Mouse (Mus musculus) left cerebral cortex, adult 11 months (tissue): ENCODE results near the gene 4921501E09Rik.
A peak's percentile ranks its signal among the peaks of the same experiment; 100 is the strongest.
"Not testable (repeated sequence)": the region's sequence is repeated elsewhere in the genome, so short reads cannot be mapped to it uniquely, and the experiment has no call there.

Source experiments
- DNase-seq: peaks from one replicate; pipeline ENCODE4 v3.0.0; 2022; ENCODE audit warnings: low spot score

The 4921501E09Rik gene

GRCm38 (mm10) chr17:33067958-33068357, at the start of gene 4921501E09Rik:
4921501E09Rik (minus strand) TSS chr17:33068058.
- DNase-seq, result no peak

- DNase-seq, result no peak
Observed at GRCm38 (mm10) chr17:33097396-33097795, 29.5 kb upstream of the 4921501E09Rik start.

GRCm38 (mm10) chr17:33092391-33093193, 24.7 kb upstream of the 4921501E09Rik start:
- DNase-seq, result peak; percentile 81

GRCm38 (mm10) chr17:33091630-33092029, 23.8 kb upstream of the 4921501E09Rik start:
- DNase-seq, result no peak

GRCm38 (mm10) chr17:33089220-33089949, 21.5 kb upstream of the 4921501E09Rik start, which contains the start of gene Zfp563:
Zfp563 (plus strand) TSS chr17:33089310.
- DNase-seq, result peak; percentile 89

- no peak for DNase-seq
Observed at GRCm38 (mm10) chr17:33063001-33063400, 4.9 kb downstream of the 4921501E09Rik start.

GRCm38 (mm10) chr17:33058791-33059190, 9.1 kb downstream of the 4921501E09Rik start:
- DNase-seq, result no peak

GRCm38 (mm10) chr17:33032900-33033891, 34.7 kb downstream of the 4921501E09Rik start, which contains the start of gene Zfp763:
Zfp763 (minus strand) TSS chr17:33033402.
- peak; percentile 82 for DNase-seq

GRCm38 (mm10) chr17:33032376-33032775, 35.5 kb downstream of the 4921501E09Rik start:
- DNase-seq, result no peak

- DNase-seq, result not testable (repeated sequence)
Observed at GRCm38 (mm10) chr17:33020434-33020833, 47.4 kb downstream of the 4921501E09Rik start.
